Mouse (Mus musculus): ENCODE measurements around the gene Vmn1r20. TPM values are rescaled to one million over a fixed set of nuclear protein-coding genes. Genes with fewer than 3 reads are reported as not detected.

Gene Vmn1r20
- total RNA-seq (2023), result not detected

DNA sequence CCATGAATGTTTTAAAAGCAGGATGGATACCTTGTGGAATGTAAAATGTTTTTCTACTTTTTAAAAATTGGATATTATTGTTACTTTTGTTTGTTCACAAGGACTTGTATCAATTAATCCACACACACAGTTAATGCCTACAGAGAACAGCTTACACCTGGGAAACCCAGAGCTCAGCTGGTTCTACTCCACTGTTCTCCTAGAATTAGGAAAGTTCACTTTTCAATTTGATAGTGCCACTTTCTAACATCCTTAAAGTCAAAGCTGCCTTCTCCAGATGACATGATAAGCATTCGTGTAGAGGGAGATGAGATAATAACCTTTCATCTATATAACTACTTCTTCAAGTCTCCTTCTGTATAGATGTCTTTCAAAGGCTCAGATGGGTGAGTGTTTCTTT lies at the start of gene Vmn1r20:
TSS of gene Vmn1r20 (plus strand) at position 301 of the 400 bp plus-strand sequence.

GRCm38 (mm10) chr6:57395683-57396082 lies 33.0 kb upstream of the Vmn1r20 start, which contains the start of gene Vmn1r18:
TSS of gene Vmn1r18 (minus strand) at chr6:57395783.

DNA sequence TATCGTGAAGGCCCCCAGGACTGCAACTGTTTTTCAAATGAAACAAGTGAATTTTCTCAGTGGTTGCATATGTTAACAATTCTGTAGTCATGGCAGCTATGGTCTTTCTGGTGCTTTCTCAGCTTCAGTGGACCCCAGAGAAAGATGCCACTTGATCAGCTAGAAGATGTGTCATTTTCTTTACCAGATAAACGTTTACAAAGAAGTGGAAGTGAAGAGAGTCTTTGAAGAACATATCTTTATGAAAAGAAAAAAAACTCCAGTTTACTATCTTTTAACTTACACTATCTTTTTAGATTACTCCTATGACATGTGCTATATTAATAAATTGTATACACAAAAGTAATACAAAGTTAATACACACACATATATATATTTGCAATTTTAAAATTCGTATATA lies 25.2 kb upstream of the Vmn1r20 start, which contains the start of gene Vmn1r19:
TSS of gene Vmn1r19 (plus strand) at position 301 of the 400 bp plus-strand sequence.

Other genes with a start within 250 kb of the Vmn1r20 start
- gene Vmn1r13, start 225.6 kb upstream of the Vmn1r20 start, total RNA-seq (2023), result not detected
- not detected for gene Vmn1r14, start 197.2 kb upstream of the Vmn1r20 start, total RNA-seq (2023)
- not detected for gene Vmn1r15, start 171.0 kb upstream of the Vmn1r20 start, total RNA-seq (2023)
- gene Vmn1r16, start 99.4 kb upstream of the Vmn1r20 start, total RNA-seq (2023), result not detected
- not detected for gene Vmn1r17, start 65.2 kb upstream of the Vmn1r20 start, total RNA-seq (2023)
- gene Vmn1r18, start 33.1 kb upstream of the Vmn1r20 start, total RNA-seq (2023), result not detected
- not detected for gene Vmn1r19, start 25.1 kb upstream of the Vmn1r20 start, total RNA-seq (2023)
- gene Ppm1k, start 106.5 kb downstream of the Vmn1r20 start, total RNA-seq (2023), result 30.2 TPM
- gene Herc6, start 152.1 kb downstream of the Vmn1r20 start, total RNA-seq (2023), result 36.4 TPM

Data from CD4-positive naive resting alpha-beta T cell, adult 57 days (primary cell).